Mouse (Mus musculus): ENCODE data around the gene Bcr.
"Not testable (repeated sequence)": the region's sequence is repeated elsewhere in the genome, so short reads cannot be mapped to it uniquely, and the experiment has no call there.

The Bcr gene

GRCm38 (mm10) chr10:75060217-75060842 is at the start of gene Bcr:
TSS of gene Bcr (plus strand) at chr10:75060592.
- in situ Hi-C loops (cut with MboI, MseI): no loop called here

GRCm38 (mm10) chr10:75010704-75011103 is 49.7 kb upstream of the Bcr start:
- in situ Hi-C loops (cut with MboI, MseI): no loop called here

- in situ Hi-C loops (cut with MboI, MseI): no loop called here
These were observed 44.9 kb upstream of the Bcr start for GRCm38 (mm10) chr10:75015465-75015864.

- in situ Hi-C loops (cut with MboI, MseI): no loop called here
These were observed 43.9 kb upstream of the Bcr start for GRCm38 (mm10) chr10:75016481-75016880.

GRCm38 (mm10) chr10:75020271-75020670 is 40.1 kb upstream of the Bcr start:
- in situ Hi-C loops (cut with MboI, MseI): loop anchor here (5.0 kb wide), 1 partner anchor 78 kb away; no protein-coding TSS in a partner anchor

GRCm38 (mm10) chr10:75021138-75021537 is 39.3 kb upstream of the Bcr start:
- in situ Hi-C loops (cut with MboI, MseI): loop anchor here (5.0 kb wide), 1 partner anchor 79 kb away; no protein-coding TSS in a partner anchor

- in situ Hi-C loops (cut with MboI, MseI): no loop called here
These were observed 33.9 kb upstream of the Bcr start for GRCm38 (mm10) chr10:75026491-75026890.

- in situ Hi-C loops (cut with MboI, MseI): no loop called here
These were observed 31.6 kb upstream of the Bcr start for GRCm38 (mm10) chr10:75028743-75029142.

- in situ Hi-C loops (cut with MboI, MseI): no loop called here
These were observed 30.7 kb upstream of the Bcr start for GRCm38 (mm10) chr10:75029677-75030076.

- in situ Hi-C loops (cut with MboI, MseI): no loop called here
These were observed 30.2 kb upstream of the Bcr start for GRCm38 (mm10) chr10:75030234-75030633.

- in situ Hi-C loops (cut with MboI, MseI): no loop called here
These were observed 28.9 kb upstream of the Bcr start for GRCm38 (mm10) chr10:75031345-75032114.

GRCm38 (mm10) chr10:75032395-75032794 is 28.0 kb upstream of the Bcr start, which contains the start of gene Rsph14:
TSS of gene Rsph14 (minus strand) at chr10:75032586.
- in situ Hi-C loops (cut with MboI, MseI): no loop called here

GRCm38 (mm10) chr10:75036883-75037379 is 23.5 kb upstream of the Bcr start, which contains the start of gene Rab36:
TSS of gene Rab36 (plus strand) at chr10:75037058.
- in situ Hi-C loops (cut with MboI, MseI): no loop called here

GRCm38 (mm10) chr10:75042060-75042459 is 18.3 kb upstream of the Bcr start:
- in situ Hi-C loops (cut with MboI, MseI): not testable (repeated sequence)

- in situ Hi-C loops (cut with MboI, MseI): no loop called here
These were observed 15.9 kb upstream of the Bcr start for GRCm38 (mm10) chr10:75044459-75044858.

- in situ Hi-C loops (cut with MboI, MseI): no loop called here
These were observed 14.6 kb upstream of the Bcr start for GRCm38 (mm10) chr10:75045831-75046230.

- in situ Hi-C loops (cut with MboI, MseI): no loop called here
These were observed 11.7 kb upstream of the Bcr start for GRCm38 (mm10) chr10:75048711-75049110.

- in situ Hi-C loops (cut with MboI, MseI): no loop called here
These were observed 8.9 kb upstream of the Bcr start for GRCm38 (mm10) chr10:75051364-75052074.

- in situ Hi-C loops (cut with MboI, MseI): no loop called here
These were observed 7.5 kb upstream of the Bcr start for GRCm38 (mm10) chr10:75052902-75053301.

- in situ Hi-C loops (cut with MboI, MseI): no loop called here
These were observed 6.7 kb upstream of the Bcr start for GRCm38 (mm10) chr10:75053655-75054054.

- in situ Hi-C loops (cut with MboI, MseI): no loop called here
These were observed 6.3 kb upstream of the Bcr start for GRCm38 (mm10) chr10:75054125-75054524.

- in situ Hi-C loops (cut with MboI, MseI): loop anchor here (5.0 kb wide), 1 partner anchor 97 kb away; no protein-coding TSS in a partner anchor
These were observed 4.7 kb upstream of the Bcr start for GRCm38 (mm10) chr10:75055672-75056071.
